In the genomic region with DNA sequence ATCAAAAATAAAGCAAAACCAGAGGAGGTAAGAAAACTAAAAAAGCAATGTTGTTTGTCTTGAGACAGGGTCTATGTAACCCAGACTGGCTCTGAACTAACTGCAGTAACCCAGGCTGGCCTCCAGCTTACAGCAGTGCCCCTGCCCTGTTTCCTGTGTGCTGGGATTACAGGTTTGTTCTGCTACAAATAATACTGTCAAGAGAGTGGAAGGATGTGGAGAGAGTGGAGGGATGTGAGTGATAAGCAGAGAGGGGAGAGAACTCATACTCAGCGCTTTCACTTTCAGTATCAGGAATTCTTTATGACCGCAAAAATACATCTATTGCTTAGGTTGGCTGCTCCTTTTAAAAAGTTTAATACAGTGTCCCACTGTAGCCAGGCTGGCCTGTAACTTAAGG, we compare ENCODE assay signal across 18 mouse cellular contexts. TPM values are rescaled to one million over a fixed set of nuclear protein-coding genes. Genes with fewer than 3 reads are reported as not detected.
DNase-seq lines count a peak whose midpoint lies in the region; ATAC-seq and TF ChIP-seq lines count a peak whose summit lies in the region.
"Had no signal": no experiment of that assay in that cellular context is flagged by ENCODE, and none has a peak within 500 bp of the region (broad histone marks: within the 10 kb centered on the region; RNA-seq: fewer than 3 reads in every experiment).

No protein-coding gene starts in this region.

- ATAC-seq in intestine, embryonic 14.5 days (replicated peaks; ENCODE audit: low FRiP score, low TSS enrichment, low read depth) = no peak
- ATAC-seq in intestine, embryonic 16.5 days = no peak
- peak; percentile 93 for ATAC-seq in CD4-positive, CD25-positive, alpha-beta regulatory T cell, adult 4 months
- ATAC-seq in inflammation-experienced regulatory T-cells, adult 6 months = peak; percentile 90
- ATAC-seq: hindbrain, embryonic 16.5 days; midbrain, embryonic 13.5 days had no signal

- H3K27ac ChIP-seq in intestine, embryonic 14.5 days (ENCODE audit: low read depth) = 0 out of 2 replicates have a peak overlapping the region, but pooled peaks have one; percentile 27
- H3K27ac ChIP-seq in intestine, embryonic 16.5 days (ENCODE audit: low read length) = no peak overlapping the region; the same call in 1 of the 2 replicates
- no peak overlapping the region for H3K27ac ChIP-seq in cerebellum, adult 2 months (ENCODE audit: insufficient read depth, low read length)
- H3K27ac ChIP-seq: embryonic facial prominence, embryonic 12.5 days; layer of hippocampus, adult 2 months; limb, embryonic 15.5 days; lung, embryonic 15.5 days; midbrain, embryonic 13.5 days had no signal

- H3K4me3 ChIP-seq in intestine, embryonic 14.5 days (ENCODE audit: low read depth, low read length) = no peak overlapping the region
- no peak overlapping the region for H3K4me3 ChIP-seq in intestine, embryonic 16.5 days (ENCODE audit: low read length)
- H3K4me3 ChIP-seq in cerebellum, adult 2 months (replicated peaks; ENCODE audit: insufficient read depth, low read depth, low read length) = no peak overlapping the region
- H3K4me3 ChIP-seq: embryonic facial prominence, embryonic 12.5 days; heart, embryonic 12.5 days; layer of hippocampus, adult 2 months; limb, embryonic 15.5 days; lung, embryonic 15.5 days; midbrain, embryonic 13.5 days had no signal

- H3K4me2 ChIP-seq in intestine, embryonic 14.5 days (ENCODE audit: low read length) = no peak overlapping the region
- H3K4me2 ChIP-seq in intestine, embryonic 16.5 days (ENCODE audit: low read depth, low read length) = no peak overlapping the region
- H3K4me2 ChIP-seq: embryonic facial prominence, embryonic 12.5 days; heart, embryonic 12.5 days; limb, embryonic 15.5 days; lung, embryonic 15.5 days; midbrain, embryonic 13.5 days had no signal

- 53% methylated on average over 2 of the region's 2 CpGs for WGBS in intestine, embryonic 14.5 days
- WGBS in intestine, embryonic 16.5 days = 52% methylated on average over 2 of the region's 2 CpGs
- 99% methylated on average over 2 of the region's 2 CpGs for WGBS in cerebellum, adult 2 months

- H3K27me3 ChIP-seq in intestine, embryonic 14.5 days (replicated peaks; ENCODE audit: control insufficient read depth, insufficient read depth, low read length) = no peaks in the 10 kb centered on the region
- H3K27me3 ChIP-seq in intestine, embryonic 16.5 days (replicated peaks; ENCODE audit: control insufficient read depth, insufficient read depth, low read length) = no peaks in the 10 kb centered on the region
- no peaks in the 10 kb centered on the region for H3K27me3 ChIP-seq in cerebellum, adult 2 months (ENCODE audit: control insufficient read depth, insufficient read depth, low read length)
- H3K27me3 ChIP-seq: embryonic facial prominence, embryonic 12.5 days; heart, embryonic 12.5 days; limb, embryonic 15.5 days; lung, embryonic 15.5 days; midbrain, embryonic 13.5 days had no signal

- H3K9me3 ChIP-seq in intestine, embryonic 14.5 days (ENCODE audit: control insufficient read depth, low read length) = no peaks in the 10 kb centered on the region
- H3K9me3 ChIP-seq in intestine, embryonic 16.5 days (ENCODE audit: control insufficient read depth, low read length) = no peaks in the 10 kb centered on the region
- H3K9me3 ChIP-seq: embryonic facial prominence, embryonic 12.5 days; heart, embryonic 12.5 days; limb, embryonic 15.5 days; lung, embryonic 15.5 days; midbrain, embryonic 13.5 days had no signal

- DNase-seq in intestine, embryonic 14.5 days (ENCODE audit: low spot score) = no peak
- peak; percentile 44 for DNase-seq in 3T3-L1 (ENCODE audit: low read depth, low spot score)
- no peak for DNase-seq in cerebellum, adult 2 months
- no peak for DNase-seq in left cerebral cortex, postnatal 25 days (ENCODE audit: low spot score in 2 of 2)
- DNase-seq: cerebellum, postnatal 36 days; gastrocnemius, postnatal 36 days had no signal

- TF ChIP-seq POLR2A in cerebellum, adult 2 months (IDR thresholded peaks at IDR 0.05; ENCODE audit: borderline replicate concordance, insufficient read depth, low read length) = no peak

- H3K36me3 ChIP-seq in intestine, embryonic 14.5 days (ENCODE audit: control insufficient read depth, insufficient read depth, low read length) = no peaks in the 10 kb centered on the region
- no peaks in the 10 kb centered on the region for H3K36me3 ChIP-seq in intestine, embryonic 16.5 days (ENCODE audit: control insufficient read depth, insufficient read depth, low read length)
- H3K36me3 ChIP-seq: limb, embryonic 15.5 days; lung, embryonic 15.5 days had no signal

- no peaks in the 10 kb centered on the region; the same call in 1 of the 2 replicates for H3K4me1 ChIP-seq in intestine, embryonic 14.5 days (replicated peaks; ENCODE audit: control insufficient read depth, insufficient read depth, low read length)
- H3K4me1 ChIP-seq in intestine, embryonic 16.5 days (ENCODE audit: control insufficient read depth, insufficient read depth, low read length) = no peaks in the 10 kb centered on the region
- H3K4me1 ChIP-seq in cerebellum, adult 2 months (ENCODE audit: control insufficient read depth, insufficient read depth, low read length) = no peaks in the 10 kb centered on the region
- H3K4me1 ChIP-seq: embryonic facial prominence, embryonic 12.5 days; limb, embryonic 15.5 days had no signal

- intact Hi-C loops in left cerebral cortex, postnatal 25 days (cut with DNase I) = no loop called here

- H3K9ac ChIP-seq in intestine, embryonic 14.5 days (ENCODE audit: low read length) = no peak overlapping the region
- no peak overlapping the region for H3K9ac ChIP-seq in intestine, embryonic 16.5 days (ENCODE audit: low read depth, low read length)
- H3K9ac ChIP-seq: embryonic facial prominence, embryonic 12.5 days; heart, embryonic 12.5 days; limb, embryonic 15.5 days; lung, embryonic 15.5 days; midbrain, embryonic 13.5 days had no signal

- TF ChIP-seq CTCF in cerebellum, adult 2 months (IDR thresholded peaks at IDR 0.05; ENCODE audit: borderline replicate concordance, insufficient read depth, low read depth, low read length) = no peak

RNA-seq across cellular contexts. Expression of a gene that starts 8.4 kb away (rescaled TPM):
- 4.1 and 4.7 TPM in 2 replicates for polyA plus RNA-seq in intestine, embryonic 14.5 days (2014; fragmentation: Nextera tagmentation; extraction: Ambion mirVana)
- polyA plus RNA-seq in intestine, embryonic 16.5 days (2015; fragmentation: Nextera tagmentation; extraction: Ambion mirVana) = 5.9 and 7.4 TPM in 2 replicates
- polyA plus RNA-seq in CD4-positive, CD25-positive, alpha-beta regulatory T cell, adult 4 months (2017; shearing (Covaris generic)) = 10 to 100 TPM in 1 of 2 experiments, 1 to 10 TPM in 1; 4.2 to 10.2 TPM
- 10 to 100 TPM in 1 of 3 experiments, 1 to 10 TPM in 2; 2.3 to 15.1 (median 4.4) TPM for polyA plus RNA-seq in inflammation-experienced regulatory T-cells, adult 6 months (2017; shearing (Covaris generic))
- 50.3 and 50.5 TPM in 2 replicates for polyA plus RNA-seq in cerebellum, adult 2 months (2012; rRNA removed)
- 10 to 100 TPM; 27.0 to 31.6 TPM for total RNA-seq in left cerebral cortex, postnatal 25 days (2021)

RNA-seq across cellular contexts. Expression of a gene that starts 22.4 kb away (rescaled TPM):
- polyA plus RNA-seq in intestine, embryonic 14.5 days (2014; fragmentation: Nextera tagmentation; extraction: Ambion mirVana) = 0.12 TPM in 1 of 2 replicates, not detected in the other
- polyA plus RNA-seq in intestine, embryonic 16.5 days (2015; fragmentation: Nextera tagmentation; extraction: Ambion mirVana) = not detected in 2 replicates
- under 1 TPM in 1 of 2 experiments, not detected in 1; 0.31 TPM for polyA plus RNA-seq in CD4-positive, CD25-positive, alpha-beta regulatory T cell, adult 4 months (2017; shearing (Covaris generic))
- polyA plus RNA-seq in inflammation-experienced regulatory T-cells, adult 6 months (2017; shearing (Covaris generic)) = not detected
- 0.13 and 0.15 TPM in 2 replicates for polyA plus RNA-seq in cerebellum, adult 2 months (2012; rRNA removed)
- total RNA-seq in left cerebral cortex, postnatal 25 days (2021) = under 1 TPM; 0.37 to 0.48 TPM
- polyA plus RNA-seq: heart, embryonic 12.5 days; lung, embryonic 15.5 days; midbrain, embryonic 13.5 days; neural tube, embryonic 11.5 days had no signal

RNA-seq across cellular contexts. Expression of a gene that starts 31.7 kb away (rescaled TPM):
- polyA plus RNA-seq in intestine, embryonic 14.5 days (2014; fragmentation: Nextera tagmentation; extraction: Ambion mirVana) = not detected in 2 replicates
- not detected in 2 replicates for polyA plus RNA-seq in intestine, embryonic 16.5 days (2015; fragmentation: Nextera tagmentation; extraction: Ambion mirVana)
- polyA plus RNA-seq in CD4-positive, CD25-positive, alpha-beta regulatory T cell, adult 4 months (2017; shearing (Covaris generic)) = not detected
- polyA plus RNA-seq in inflammation-experienced regulatory T-cells, adult 6 months (2017; shearing (Covaris generic)) = not detected
- polyA plus RNA-seq in cerebellum, adult 2 months (2012; rRNA removed) = not detected in 2 replicates
- not detected for total RNA-seq in left cerebral cortex, postnatal 25 days (2021)
- total RNA-seq: gastrocnemius, postnatal 36 days; layer of hippocampus, adult 2 months had no signal
- polyA plus RNA-seq: embryonic facial prominence, embryonic 12.5 days; heart, embryonic 12.5 days; hindbrain, embryonic 16.5 days; kidney, embryonic 16.5 days; limb, embryonic 15.5 days; lung, embryonic 15.5 days; midbrain, embryonic 13.5 days; neural tube, embryonic 11.5 days had no signal

RNA-seq across cellular contexts. Expression of a gene that starts 40.6 kb away (rescaled TPM):
- polyA plus RNA-seq in intestine, embryonic 14.5 days (2014; fragmentation: Nextera tagmentation; extraction: Ambion mirVana) = not detected in 2 replicates
- not detected in 2 replicates for polyA plus RNA-seq in intestine, embryonic 16.5 days (2015; fragmentation: Nextera tagmentation; extraction: Ambion mirVana)
- not detected for polyA plus RNA-seq in CD4-positive, CD25-positive, alpha-beta regulatory T cell, adult 4 months (2017; shearing (Covaris generic))
- polyA plus RNA-seq in inflammation-experienced regulatory T-cells, adult 6 months (2017; shearing (Covaris generic)) = under 1 TPM in 1 of 3 experiments, not detected in 2; 0.36 TPM
- not detected in 2 replicates for polyA plus RNA-seq in cerebellum, adult 2 months (2012; rRNA removed)
- not detected for total RNA-seq in left cerebral cortex, postnatal 25 days (2021)
- total RNA-seq: gastrocnemius, postnatal 36 days; layer of hippocampus, adult 2 months had no signal
- polyA plus RNA-seq: heart, embryonic 12.5 days; hindbrain, embryonic 16.5 days; limb, embryonic 15.5 days; lung, embryonic 15.5 days; midbrain, embryonic 13.5 days; neural tube, embryonic 11.5 days had no signal

RNA-seq across cellular contexts. Expression of a gene that starts 40.7 kb away (rescaled TPM):
- polyA plus RNA-seq in intestine, embryonic 14.5 days (2014; fragmentation: Nextera tagmentation; extraction: Ambion mirVana) = not detected in 2 replicates
- not detected in 2 replicates for polyA plus RNA-seq in intestine, embryonic 16.5 days (2015; fragmentation: Nextera tagmentation; extraction: Ambion mirVana)
- polyA plus RNA-seq in CD4-positive, CD25-positive, alpha-beta regulatory T cell, adult 4 months (2017; shearing (Covaris generic)) = not detected
- polyA plus RNA-seq in inflammation-experienced regulatory T-cells, adult 6 months (2017; shearing (Covaris generic)) = not detected
- polyA plus RNA-seq in cerebellum, adult 2 months (2012; rRNA removed) = not detected in 2 replicates
- total RNA-seq in left cerebral cortex, postnatal 25 days (2021) = under 1 TPM; 0.27 to 0.30 TPM
- polyA plus RNA-seq: embryonic facial prominence, embryonic 12.5 days; heart, embryonic 12.5 days; hindbrain, embryonic 16.5 days; limb, embryonic 15.5 days; lung, embryonic 15.5 days; midbrain, embryonic 13.5 days had no signal

Comparison
In these comparisons a context has a peak if more than half of its experiments do, and no peak if none do; other contexts are left out.
1. ATAC-seq: peak in CD4-positive, CD25-positive, alpha-beta regulatory T cell, adult 4 months (single experiment) and inflammation-experienced regulatory T-cells, adult 6 months (single experiment); none in intestine, embryonic 14.5 days (single experiment) and intestine, embryonic 16.5 days (single experiment).